Comparison of ENCODE assay signal across 18 mouse cellular contexts in the genomic region with DNA sequence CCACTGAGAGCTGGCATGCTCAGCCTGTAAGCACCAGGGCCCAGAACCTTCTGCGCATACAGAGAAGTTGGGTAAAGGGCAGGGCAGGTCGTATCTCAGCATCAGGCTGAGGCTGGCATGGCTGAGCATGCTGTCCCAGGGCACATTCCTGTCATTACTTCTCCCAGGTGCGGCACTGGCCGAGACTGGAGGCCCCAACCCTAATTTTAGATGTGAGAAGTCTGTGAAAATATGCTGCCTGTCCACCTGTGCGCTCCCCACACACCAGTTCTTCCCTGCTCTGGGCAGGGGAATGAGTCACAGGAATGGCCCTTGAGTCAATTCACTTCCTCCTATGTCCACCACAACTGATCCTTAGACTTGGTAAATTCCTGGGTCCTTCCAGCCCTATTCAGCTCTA. TPM values are rescaled to one million over a fixed set of nuclear protein-coding genes. Genes with fewer than 3 reads are reported as not detected.
DNase-seq lines count a peak whose midpoint lies in the region; ATAC-seq lines count a peak whose summit lies in the region.
"Had no signal": no experiment of that assay in that cellular context is flagged by ENCODE, and none has a peak within 500 bp of the region (broad histone marks: within the 10 kb centered on the region; RNA-seq: fewer than 3 reads in every experiment).

No protein-coding gene starts in this region.

- WGBS in midbrain, embryonic 11.5 days = 77% methylated on average over 5 of the region's 5 CpGs

- no peaks in the 10 kb centered on the region for H3K4me1 ChIP-seq in midbrain, embryonic 11.5 days (ENCODE audit: control insufficient read depth, insufficient read depth, low read length)
- H3K4me1 ChIP-seq: heart, embryonic 12.5 days; hindbrain, embryonic 15.5 days; midbrain, embryonic 12.5 days had no signal

- no peak for ATAC-seq in midbrain, embryonic 11.5 days (ENCODE audit: low FRiP score)
- ATAC-seq in megakaryocyte, adult 5-6 weeks (ENCODE audit: poor library complexity, severe bottlenecking) = no peak
- ATAC-seq: CD4-positive, CD25-positive, alpha-beta regulatory T cell, adult 4 months had no signal

- H3K4me2 ChIP-seq in midbrain, embryonic 11.5 days = no peak overlapping the region
- H3K4me2 ChIP-seq: heart, embryonic 12.5 days; hindbrain, embryonic 15.5 days; midbrain, embryonic 12.5 days had no signal

- H3K27ac ChIP-seq in midbrain, embryonic 11.5 days (ENCODE audit: low read depth, low read length) = no peak overlapping the region
- H3K27ac ChIP-seq: hindbrain, embryonic 15.5 days; midbrain, embryonic 12.5 days had no signal

- no peak overlapping the region for H3K4me3 ChIP-seq in midbrain, embryonic 11.5 days (ENCODE audit: low read depth, low read length)
- H3K4me3 ChIP-seq: heart, embryonic 12.5 days; hindbrain, embryonic 15.5 days; midbrain, embryonic 12.5 days had no signal

- H3K27me3 ChIP-seq in midbrain, embryonic 11.5 days (ENCODE audit: control insufficient read depth, insufficient read depth, low read length) = no peaks in the 10 kb centered on the region
- H3K27me3 ChIP-seq: hindbrain, embryonic 15.5 days; midbrain, embryonic 12.5 days had no signal

- DNase-seq in urinary bladder, postnatal 36 days (ENCODE audit: low spot score in 2 of 2) = peak; percentile 65 to 75
- DNase-seq in urinary bladder, adult 2 months (ENCODE audit: low spot score) = no peak
- peak; percentile 55 to 71 for DNase-seq in kidney, adult 8-10 months
- peak; percentile 45 to 86 for DNase-seq in kidney, postnatal 25 days
- DNase-seq in neural tube, embryonic 10.5 days (ENCODE audit: extremely low spot score, low spot score) = no peak
- no peak for DNase-seq in midbrain, embryonic 11.5 days (ENCODE audit: low spot score, missing footprints)
- DNase-seq: adrenal gland, adult 8-10 months; cerebellum, postnatal 14 days; gastrocnemius, postnatal 25 days; heart, postnatal 36 days; layer of hippocampus, postnatal 36 days; thymus, adult 18-20 months had no signal

- no peak overlapping the region for H3K9ac ChIP-seq in midbrain, embryonic 11.5 days (ENCODE audit: low read length)
- H3K9ac ChIP-seq: heart, embryonic 12.5 days; hindbrain, embryonic 15.5 days; midbrain, embryonic 12.5 days had no signal

- no peaks in the 10 kb centered on the region for H3K9me3 ChIP-seq in midbrain, embryonic 11.5 days (ENCODE audit: control insufficient read depth, low read length)
- H3K9me3 ChIP-seq: G1E; heart, embryonic 12.5 days; hindbrain, embryonic 15.5 days; midbrain, embryonic 12.5 days had no signal

- H3K36me3 ChIP-seq in midbrain, embryonic 11.5 days (ENCODE audit: control insufficient read depth, insufficient read depth, low read length) = no peaks in the 10 kb centered on the region
- H3K36me3 ChIP-seq: G1E; heart, embryonic 12.5 days; hindbrain, embryonic 15.5 days; midbrain, embryonic 12.5 days had no signal

RNA-seq across cellular contexts. Expression of a gene that starts 30.8 kb away (rescaled TPM):
- polyA plus RNA-seq in urinary bladder, adult 2 months (2012; rRNA removed) = 113 and 133 TPM in 2 replicates
- polyA plus RNA-seq in midbrain, embryonic 11.5 days (2014; fragmentation: Nextera tagmentation; extraction: Ambion mirVana) = 0.77 and 1.9 TPM in 2 replicates
- 0.11 TPM in 1 of 2 replicates, not detected in the other for total RNA-seq in megakaryocyte, adult 5-6 weeks (2015)
- not detected in 2 replicates for total RNA-seq in megakaryocyte, adult 5-6 weeks (2017)
- total RNA-seq: G1E had no signal
- polyA plus RNA-seq: CD4-positive, CD25-positive, alpha-beta regulatory T cell, adult 4 months; G1E had no signal

RNA-seq across cellular contexts. Expression of a gene that starts 38.6 kb away (rescaled TPM):
- 57.9 and 68.3 TPM in 2 replicates for polyA plus RNA-seq in urinary bladder, adult 2 months (2012; rRNA removed)
- 159 and 170 TPM in 2 replicates for polyA plus RNA-seq in midbrain, embryonic 11.5 days (2014; fragmentation: Nextera tagmentation; extraction: Ambion mirVana)
- total RNA-seq in megakaryocyte, adult 5-6 weeks (2015) = 10.4 and 15.7 TPM in 2 replicates
- total RNA-seq in megakaryocyte, adult 5-6 weeks (2017) = 34.3 and 42.3 TPM in 2 replicates

RNA-seq across cellular contexts. Expression of a gene that starts 38.8 kb away (rescaled TPM):
- polyA plus RNA-seq in urinary bladder, adult 2 months (2012; rRNA removed) = 5.5 and 5.9 TPM in 2 replicates
- 8.9 and 9.2 TPM in 2 replicates for polyA plus RNA-seq in midbrain, embryonic 11.5 days (2014; fragmentation: Nextera tagmentation; extraction: Ambion mirVana)
- total RNA-seq in megakaryocyte, adult 5-6 weeks (2015) = 1.1 TPM in 2 replicates
- 1.1 and 2.1 TPM in 2 replicates for total RNA-seq in megakaryocyte, adult 5-6 weeks (2017)

Comparison
In these comparisons a context has a peak if more than half of its experiments do, and no peak if none do; other contexts are left out.
1. DNase-seq: peak in urinary bladder, postnatal 36 days (2 of 2), kidney, adult 8-10 months (2 of 2) and kidney, postnatal 25 days (2 of 2); none in urinary bladder, adult 2 months (single experiment), neural tube, embryonic 10.5 days (single experiment) and midbrain, embryonic 11.5 days (single experiment).
2. RNA of a gene that starts 30.8 kb away (polyA plus RNA-seq): 113 to 133 TPM in urinary bladder, adult 2 months; 0.77 to 1.9 TPM in midbrain, embryonic 11.5 days; every median in the first group is over 10 times any median in the second.